Mouse (Mus musculus) spleen, adult 2 months (tissue): ENCODE measurements around the gene Arid1b.

Source experiments
- CTCF ChIP-seq: fragments of 200-500 bp; IDR thresholded peaks from 2 replicates; pipeline ENCODE4 v1.5.1; 2011; ENCODE audit warnings: mild to moderate bottlenecking, inconsistent platforms; ENCODE audit not compliant: insufficient read depth, insufficient read length, insufficient replicate concordance; ENCODE audit errors: extremely low read depth
- POLR2A ChIP-seq: fragments of 200-500 bp; IDR thresholded peaks from 2 replicates; pipeline ENCODE4 v1.6.1; 2011; ENCODE audit warnings: low read depth, low read length, inconsistent platforms

DNA sequence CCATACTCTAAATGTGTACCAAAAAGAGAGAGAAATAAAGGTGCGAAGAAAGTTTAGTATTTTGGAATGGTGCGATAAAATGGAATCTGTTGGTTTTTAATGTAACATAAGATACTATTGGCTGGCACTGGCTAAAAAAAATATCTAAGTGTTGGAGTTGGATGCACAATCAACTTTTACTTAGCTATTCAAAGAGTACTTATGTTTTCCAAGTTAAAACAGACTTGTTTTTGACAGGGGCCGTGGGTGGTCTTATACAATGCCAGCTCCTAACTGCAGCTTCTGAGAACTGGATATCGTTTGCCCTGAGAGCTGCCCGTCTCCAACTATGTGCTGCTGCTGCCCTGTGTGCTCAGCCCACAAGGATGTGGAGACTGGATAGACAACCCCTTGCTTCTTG, 351.7 kb downstream of the Arid1b start:
- TF ChIP-seq POLR2A (no peak), CTCF (no peak)
